Mouse (Mus musculus) cortical plate, adult 2 months (tissue): ENCODE data around the gene Spata33.

Experiments used
- CTCF ChIP-seq: fragments of 200-500 bp; IDR thresholded peaks from 2 replicates; pipeline ENCODE4 v1.5.1; 2011; ENCODE audit warnings: mild to moderate bottlenecking, control low read depth, low read length; ENCODE audit not compliant: insufficient read depth; ENCODE audit errors: extremely low read depth
- POLR2A ChIP-seq: fragments of 200-500 bp; IDR thresholded peaks from 2 replicates; pipeline ENCODE4 v1.6.1; 2011; ENCODE audit warnings: mild to moderate bottlenecking, low read length, control low read depth; ENCODE audit not compliant: insufficient read depth; ENCODE audit errors: extremely low read depth

- TF ChIP-seq CTCF, result no peak
- no peak for TF ChIP-seq POLR2A
Measured at GRCm38 (mm10) chr8:123213118-123213772, 613 bp downstream of the Spata33 start.
